16 mouse cellular contexts compared by ENCODE assay signal in genomic region chr5:137535318-137535717, GRCm38 (mm10). TPM values are rescaled to one million over a fixed set of nuclear protein-coding genes. Genes with fewer than 3 reads are reported as not detected.
"Had no signal": no experiment of that assay in that cellular context is flagged by ENCODE, and none has a peak within 500 bp of the region (broad histone marks: within the 10 kb centered on the region; RNA-seq: fewer than 3 reads in every experiment).

No protein-coding gene starts in this region.

- DNase-seq: kidney, postnatal 36 days; lung, embryonic 14.5 days; right cerebral cortex, adult 18-20 months; right cerebral cortex, postnatal 25 days; thymus, postnatal 4 days had no signal

- H3K4me2 ChIP-seq: limb, embryonic 12.5 days; lung, embryonic 14.5 days; midbrain, embryonic 12.5 days; neural tube, embryonic 15.5 days had no signal

- H3K36me3 ChIP-seq: limb, embryonic 12.5 days had no signal

- H3K4me3 ChIP-seq: limb, embryonic 12.5 days; midbrain, embryonic 12.5 days; neural tube, embryonic 15.5 days had no signal

- H3K27ac ChIP-seq: limb, embryonic 12.5 days; liver, embryonic 14.5 days; midbrain, embryonic 12.5 days; neural tube, embryonic 15.5 days; stomach, postnatal 0 days had no signal

- H3K27me3 ChIP-seq: limb, embryonic 12.5 days; midbrain, embryonic 12.5 days; neural tube, embryonic 15.5 days had no signal

- H3K9me3 ChIP-seq: limb, embryonic 12.5 days; midbrain, embryonic 12.5 days; neural tube, embryonic 15.5 days had no signal

- H3K9ac ChIP-seq: limb, embryonic 12.5 days; liver, embryonic 14.5 days; lung, embryonic 14.5 days; midbrain, embryonic 12.5 days; neural tube, embryonic 15.5 days had no signal

RNA-seq across cellular contexts. Expression of gene Epo, which starts 2.3 kb away (rescaled TPM):
- total RNA-seq: layer of hippocampus, adult 18-20 months; layer of hippocampus, postnatal 36 days; left cerebral cortex, adult 8-10 months; left cerebral cortex, postnatal 36 days; liver, adult 2 months; midbrain, postnatal 0 days had no signal
- polyA plus RNA-seq: liver, adult 2 months; midbrain, embryonic 12.5 days; midbrain, postnatal 0 days; neural tube, embryonic 15.5 days; stomach, postnatal 0 days had no signal

RNA-seq across cellular contexts. Expression of gene Actl6b, which starts 18.0 kb away (rescaled TPM):
- total RNA-seq: liver, adult 2 months had no signal
- polyA plus RNA-seq: liver, adult 2 months; liver, embryonic 14.5 days; lung, embryonic 14.5 days had no signal
